Mouse (Mus musculus) adrenal gland, postnatal 14 days (tissue): ENCODE measurements at regions not wholly inside any gene's neighbourhood (a gene's known extent, or its start where the extent isn't known, plus 50 kb on each side); places are given as distances from the start of the nearest gene placed in this dataset.

Experiments used
- DNase-seq: peaks from one replicate; pipeline ENCODE4 v3.0.0; 2021; ENCODE audit warnings: mixed read lengths

DNA sequence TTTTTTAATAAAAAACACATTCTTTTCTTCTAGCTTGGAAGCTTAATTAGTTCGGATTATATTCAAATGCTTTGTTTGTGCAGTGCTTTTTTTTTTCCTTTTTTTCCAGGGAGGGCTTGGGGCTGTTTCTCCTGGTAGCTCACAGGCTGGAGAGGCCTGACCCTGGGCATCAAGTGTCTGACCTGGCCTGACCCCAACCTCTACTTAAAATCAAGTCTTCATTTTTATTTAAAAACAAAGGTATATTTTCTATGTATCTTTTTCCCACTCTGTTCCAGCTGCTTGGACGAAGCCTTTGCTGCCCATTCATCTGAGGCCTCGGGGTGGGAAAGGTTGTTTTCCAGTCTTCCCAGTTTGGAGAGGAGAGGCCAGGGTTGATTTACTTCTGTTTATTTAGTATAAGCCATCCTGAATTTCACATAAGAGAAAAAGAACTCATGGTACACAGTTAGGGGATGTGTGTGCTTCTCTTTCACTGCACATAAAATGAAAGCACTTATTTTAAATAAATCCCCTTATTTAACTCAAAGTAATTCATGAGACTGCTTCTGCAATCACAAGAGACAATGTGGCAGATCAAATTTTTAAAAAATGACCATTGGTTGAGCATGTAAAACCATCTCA lies 539.1 kb downstream of the Ptprc start:
- DNase-seq: no peak

DNA sequence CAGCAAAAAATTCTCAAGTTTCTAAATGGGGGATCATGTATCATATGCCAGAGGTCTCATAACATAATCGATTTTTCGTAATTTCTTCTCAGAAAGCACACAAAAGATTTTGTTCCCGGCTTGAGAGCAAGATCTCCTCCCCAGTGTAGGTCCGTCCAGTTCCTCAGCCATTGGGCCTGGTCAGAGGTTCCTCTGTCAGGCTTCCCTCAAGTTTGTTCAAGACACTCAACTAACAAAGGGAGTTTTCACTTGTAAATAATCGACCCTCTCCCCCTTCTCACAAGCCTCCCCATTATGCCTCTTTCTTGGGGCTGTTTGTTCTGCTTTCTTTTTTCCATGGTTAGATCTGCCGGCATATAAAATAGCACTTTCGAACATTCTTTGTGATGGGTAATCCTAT lies 539.7 kb downstream of the Ptprc start:
- no peak for DNase-seq

DNA sequence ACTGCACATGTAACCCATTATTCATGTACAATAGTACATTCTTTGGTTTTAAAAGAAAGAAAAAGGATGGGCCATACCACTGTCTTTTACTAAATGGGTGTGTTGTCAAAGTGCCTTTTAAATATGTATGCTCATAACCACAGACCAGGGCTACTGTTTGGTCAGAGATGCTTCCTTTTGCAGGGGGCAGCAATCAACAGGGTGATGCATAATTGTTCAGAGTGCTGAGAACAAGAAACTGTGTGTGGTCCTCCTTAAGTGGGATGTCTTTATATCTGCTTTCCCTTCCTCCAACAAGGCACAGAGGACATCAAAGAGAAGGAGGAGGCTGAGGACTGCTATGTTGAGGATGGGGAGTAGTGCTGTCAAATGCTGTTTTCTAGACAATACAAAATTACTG lies 544.0 kb downstream of the Ptprc start:
- no peak for DNase-seq

DNA sequence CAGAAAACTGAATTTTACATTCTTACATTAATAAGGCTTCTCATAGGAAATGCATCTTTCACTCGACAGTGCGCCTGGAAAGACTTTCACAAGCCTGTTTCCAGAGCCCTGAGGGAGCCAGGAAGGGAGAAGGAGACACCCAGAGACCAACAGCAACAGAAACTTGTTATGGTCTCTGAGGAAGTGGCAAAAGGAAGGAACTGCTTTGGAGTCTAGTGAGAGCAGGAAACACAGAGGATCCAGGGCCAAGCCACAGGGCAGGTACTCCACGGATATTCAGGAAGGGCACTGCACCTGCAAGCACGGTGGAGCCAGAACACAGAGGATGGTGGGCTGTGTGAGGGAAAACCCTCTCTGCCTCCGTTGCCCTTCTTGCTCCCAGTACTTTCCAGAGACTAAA lies 554.8 kb downstream of the Ptprc start:
- DNase-seq: peak; percentile 3

DNA sequence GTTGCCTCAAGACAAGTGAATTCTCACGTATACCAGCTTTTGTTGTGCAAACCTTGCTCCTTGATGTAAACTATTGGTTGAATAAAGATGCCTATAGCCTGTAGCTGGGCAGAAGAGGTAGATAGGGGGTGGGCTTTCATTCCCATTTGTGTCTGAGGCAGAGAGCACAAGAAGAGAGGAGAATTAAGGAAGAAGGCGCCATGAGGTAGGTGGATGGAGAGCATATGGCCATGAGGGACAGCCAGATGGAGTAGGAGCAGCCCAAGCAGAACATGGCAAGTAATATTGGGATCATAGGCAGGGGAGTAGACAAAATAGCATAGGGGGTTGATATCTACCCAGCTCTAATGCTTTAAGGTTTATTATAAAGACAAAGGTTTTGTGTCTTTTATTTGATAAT lies 557.3 kb downstream of the Ptprc start:
- no peak for DNase-seq

DNA sequence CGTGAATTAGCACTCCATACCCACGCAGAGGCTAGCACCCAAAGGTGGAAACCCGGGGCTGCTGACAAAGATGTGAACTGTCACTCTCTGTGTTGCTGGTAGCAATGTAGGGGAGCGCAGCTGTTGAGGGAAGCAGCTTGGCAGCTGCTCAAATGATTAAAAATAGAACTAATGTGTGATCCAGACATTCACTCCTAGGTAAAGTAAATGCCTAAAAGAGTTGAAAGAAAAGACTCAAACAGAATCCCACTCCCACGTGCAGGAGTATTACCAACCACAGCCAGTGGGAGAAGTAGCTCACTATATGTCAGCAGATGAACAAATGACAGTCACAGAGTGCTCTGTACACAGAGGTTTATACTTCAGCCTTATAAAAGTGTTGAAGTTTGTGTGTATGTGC lies 558.0 kb downstream of the Ptprc start:
- DNase-seq: no peak

DNA sequence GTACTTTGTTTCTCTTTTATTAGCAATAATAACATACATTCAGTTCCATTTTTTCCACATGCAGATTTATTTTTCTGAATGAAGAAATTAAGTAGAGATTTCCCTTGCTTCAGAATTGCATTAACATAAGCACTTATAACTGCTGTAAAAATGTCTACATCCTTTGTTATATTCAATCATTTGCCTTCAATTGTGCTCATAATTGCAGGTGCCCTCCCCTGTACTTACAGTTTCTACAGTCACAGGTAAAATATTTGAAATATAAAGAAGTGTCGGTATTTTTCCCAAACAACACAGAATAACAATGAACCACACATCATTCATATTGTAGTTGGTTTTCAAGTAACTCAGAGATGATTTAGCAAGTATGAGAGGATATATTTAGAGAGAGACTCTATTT lies 568.8 kb downstream of the Ptprc start:
- no peak for DNase-seq

DNA sequence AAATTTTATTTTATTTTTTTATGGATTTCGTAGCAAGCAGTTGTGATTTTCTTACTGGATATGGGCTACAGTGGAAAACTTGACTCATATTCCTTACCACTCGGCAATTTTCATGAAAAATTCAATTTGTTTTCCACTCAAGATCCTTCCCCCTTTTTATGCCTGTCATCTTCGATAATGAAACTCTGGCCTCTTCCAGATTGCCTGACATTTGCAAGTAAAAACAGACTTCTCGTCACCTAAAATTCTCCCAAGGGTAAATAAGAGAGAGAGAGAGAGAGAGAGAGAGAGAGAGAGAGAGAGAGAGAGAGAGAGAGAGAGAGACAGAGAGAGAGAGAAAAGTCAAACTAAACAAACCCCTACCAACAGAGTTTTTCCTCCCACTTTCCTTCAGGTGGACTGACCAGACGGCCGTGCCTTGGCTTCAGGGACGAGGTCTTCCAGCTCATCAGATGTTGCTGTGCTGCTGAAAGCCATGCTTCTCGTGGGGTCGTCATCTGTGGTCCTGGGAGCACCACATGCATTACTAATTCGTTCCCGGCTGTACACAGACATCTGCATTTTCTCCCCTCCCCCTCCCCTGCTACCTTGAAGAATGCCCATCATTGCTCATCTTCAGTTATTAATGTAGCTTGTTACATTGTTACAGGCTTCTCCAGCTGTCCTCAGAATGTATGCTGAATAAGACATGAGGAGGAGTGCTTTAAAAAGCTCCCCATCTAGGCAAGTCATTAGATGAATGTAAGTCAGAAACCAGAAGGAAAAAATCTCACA lies 569.4 kb downstream of the Ptprc start:
- DNase-seq: no peak

DNA sequence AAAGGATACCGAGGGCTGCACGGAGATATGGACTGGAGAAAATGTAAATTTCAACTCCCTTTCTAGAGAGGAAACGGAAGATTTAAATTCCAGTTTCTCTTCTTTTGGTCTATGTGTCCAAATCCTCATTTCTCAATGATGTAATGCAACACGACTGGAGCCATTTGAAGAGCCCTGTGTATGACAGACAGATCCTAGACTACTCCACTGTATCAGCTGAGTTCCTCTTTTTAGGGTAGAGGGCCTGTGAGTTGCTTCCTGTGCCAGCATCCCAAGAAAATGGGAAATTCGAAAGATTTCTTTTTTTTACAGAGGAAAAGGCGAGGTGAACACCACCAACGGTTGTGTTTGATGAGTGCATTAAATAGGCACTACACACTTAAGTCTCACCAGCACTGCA lies 581.8 kb downstream of the Ptprc start:
- DNase-seq: no peak

DNA sequence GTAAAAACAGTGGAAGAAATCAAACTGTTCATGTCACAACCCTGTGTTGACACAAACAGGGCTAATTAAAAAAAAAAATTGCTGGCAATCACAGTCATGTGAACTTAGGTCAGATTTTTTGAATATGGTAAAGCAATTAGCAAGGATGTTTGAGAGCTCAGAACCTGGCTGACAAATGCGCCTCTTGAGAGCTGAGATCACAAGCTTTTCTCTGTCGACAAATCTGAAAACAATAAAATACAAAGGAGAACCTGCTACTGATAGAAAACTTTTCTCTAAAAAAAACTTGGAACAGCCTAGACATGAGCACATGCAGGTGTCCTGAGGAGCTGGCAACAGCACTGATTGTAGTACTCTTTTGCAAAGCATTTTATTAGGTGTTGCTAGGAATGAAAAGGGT lies 583.6 kb downstream of the Ptprc start:
- DNase-seq: no peak

DNA sequence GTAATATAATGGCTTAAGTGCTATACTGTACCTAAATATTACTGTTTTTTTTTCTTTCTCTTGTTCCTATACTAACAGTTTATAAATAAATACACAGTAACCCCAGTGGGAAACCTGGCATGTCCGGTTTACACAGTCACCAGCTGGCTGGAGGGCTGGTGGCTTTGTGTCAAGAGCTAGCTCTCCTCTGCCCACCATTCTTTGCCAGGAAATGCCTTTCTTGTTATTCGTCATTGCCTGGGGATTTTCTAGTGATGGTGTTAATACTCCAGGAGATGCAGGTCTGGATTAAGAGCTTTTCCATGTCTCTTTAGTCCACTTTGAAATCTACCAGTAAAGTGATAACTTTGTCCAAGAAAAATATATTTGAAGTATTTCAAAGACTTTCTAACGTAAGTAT lies 584.2 kb downstream of the Ptprc start:
- DNase-seq: no peak

DNA sequence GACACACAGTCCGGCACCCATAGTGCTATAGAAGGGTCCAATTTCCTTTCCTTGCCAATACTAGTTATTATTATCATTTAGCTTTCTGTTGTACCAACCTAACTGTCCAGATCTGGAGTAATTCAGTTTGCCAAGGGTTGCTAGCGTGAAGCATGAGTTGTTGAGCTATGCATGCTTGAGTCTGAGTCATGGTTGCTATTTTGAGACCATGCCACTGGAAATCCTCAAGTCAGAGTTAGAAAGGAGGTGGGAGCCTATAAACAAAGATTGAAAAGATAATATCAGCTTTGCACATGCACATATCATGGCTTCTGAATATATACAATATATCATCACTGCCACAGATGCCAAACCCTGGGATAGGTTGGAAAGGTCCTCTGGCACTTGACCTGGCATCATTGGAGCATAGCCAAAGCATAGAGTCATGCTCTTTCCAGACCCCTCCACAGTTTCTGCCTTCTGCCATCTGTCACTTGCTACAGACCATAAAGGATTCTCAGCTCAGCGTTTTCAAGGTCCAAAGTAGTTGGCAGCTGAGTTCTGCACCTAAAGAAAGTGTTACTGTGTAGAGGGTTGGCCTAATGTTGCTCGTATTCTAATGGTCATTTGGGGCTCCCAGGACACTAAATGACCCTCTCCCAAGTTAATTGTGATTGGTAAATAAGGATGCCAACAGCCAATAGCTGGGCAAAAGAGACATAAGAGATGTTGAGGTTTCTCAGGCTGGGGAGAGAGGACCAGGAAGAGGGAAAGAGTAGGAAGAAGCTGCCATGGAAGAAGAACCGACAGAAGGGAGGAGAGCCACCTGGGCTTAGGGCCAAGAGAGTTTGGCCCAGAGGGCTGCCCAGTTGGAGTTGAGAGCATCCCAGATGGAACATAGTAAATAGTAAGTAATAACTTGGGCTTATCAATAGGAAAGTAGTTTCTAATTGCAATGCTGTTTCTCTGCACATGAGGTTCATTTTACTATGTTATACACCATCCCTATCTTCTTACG lies 586.9 kb downstream of the Ptprc start:
- DNase-seq: no peak

DNA sequence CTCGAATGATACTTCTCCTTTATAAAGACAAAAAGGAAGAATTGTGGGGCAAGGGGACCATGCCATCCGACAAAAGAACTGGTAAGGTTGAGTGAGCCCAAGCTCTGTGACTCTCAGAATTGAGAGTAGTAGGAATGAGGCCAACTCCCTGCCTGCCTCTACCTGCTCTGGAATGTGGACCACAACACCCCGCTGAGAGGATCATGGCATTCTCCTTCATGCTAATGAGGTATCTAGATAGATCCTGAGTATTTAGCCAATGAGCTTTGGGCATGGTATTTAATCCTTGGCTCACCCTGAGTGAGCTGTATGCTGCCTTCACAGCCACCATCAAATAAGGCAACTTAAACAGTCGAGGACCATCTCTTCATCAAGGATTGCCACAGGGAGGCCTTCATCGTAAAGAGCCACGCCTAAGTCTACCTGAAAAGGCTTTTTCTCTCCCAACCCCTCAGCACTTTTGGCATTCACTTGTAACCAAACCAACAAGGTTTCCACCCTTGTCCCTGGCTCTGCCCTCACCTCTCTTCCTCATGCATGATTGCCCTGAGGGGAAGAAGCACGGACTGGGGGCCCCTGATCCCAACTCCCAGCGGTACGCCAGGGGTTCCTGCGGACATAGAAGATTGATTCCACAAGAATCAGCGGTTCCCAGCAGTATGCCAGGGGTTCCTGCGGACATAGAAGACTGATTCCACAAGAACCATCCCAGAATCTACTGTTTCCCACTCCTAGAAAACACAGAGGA lies 587.9 kb downstream of the Ptprc start:
- DNase-seq: no peak

DNA sequence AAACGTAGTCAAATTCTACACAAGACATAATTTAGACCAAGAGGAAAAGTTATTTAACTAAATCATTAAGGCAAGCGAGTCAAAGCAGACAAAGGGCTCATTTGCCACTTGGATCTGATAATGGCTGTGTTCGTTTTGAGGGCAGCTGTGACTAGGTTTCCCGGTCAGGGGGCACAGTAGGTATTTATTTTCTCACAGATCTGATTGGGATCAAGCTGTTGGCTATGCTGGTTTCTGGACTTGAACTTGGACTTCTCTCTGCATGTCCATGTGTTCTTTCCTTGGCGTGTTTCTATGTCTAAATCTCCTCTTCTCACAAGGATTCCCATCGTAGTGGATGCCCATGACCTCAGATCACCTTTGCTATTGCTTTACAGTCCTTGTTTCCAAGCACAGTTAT lies 590.8 kb downstream of the Ptprc start:
- DNase-seq: no peak

DNA sequence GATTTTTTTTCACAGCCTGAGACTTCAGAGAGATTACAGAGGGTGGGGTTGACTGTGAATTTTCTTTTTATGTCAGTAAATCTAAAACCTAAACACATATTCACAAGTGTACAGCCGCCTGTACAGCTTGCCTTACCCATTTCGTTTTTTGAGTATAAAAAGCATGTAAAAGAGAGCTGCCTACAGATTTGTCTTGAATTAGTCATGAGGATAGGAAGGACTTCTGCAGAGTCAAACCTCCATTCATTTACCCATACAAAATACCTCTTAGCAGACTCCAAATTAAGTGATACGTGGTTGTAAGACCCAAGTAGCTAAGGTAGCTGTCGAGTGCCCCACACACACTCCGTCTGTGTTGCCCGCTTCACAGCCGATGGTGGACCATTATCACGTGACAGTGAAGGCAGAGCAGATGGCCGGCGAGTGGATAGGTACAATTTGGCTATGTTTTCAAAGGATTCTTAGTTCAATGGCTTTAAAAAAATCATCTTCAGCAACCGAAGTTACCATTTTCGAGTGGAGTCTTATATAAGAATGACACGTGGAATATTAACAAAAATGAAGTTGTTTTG lies 591.3 kb downstream of the Ptprc start:
- no peak for DNase-seq

DNA sequence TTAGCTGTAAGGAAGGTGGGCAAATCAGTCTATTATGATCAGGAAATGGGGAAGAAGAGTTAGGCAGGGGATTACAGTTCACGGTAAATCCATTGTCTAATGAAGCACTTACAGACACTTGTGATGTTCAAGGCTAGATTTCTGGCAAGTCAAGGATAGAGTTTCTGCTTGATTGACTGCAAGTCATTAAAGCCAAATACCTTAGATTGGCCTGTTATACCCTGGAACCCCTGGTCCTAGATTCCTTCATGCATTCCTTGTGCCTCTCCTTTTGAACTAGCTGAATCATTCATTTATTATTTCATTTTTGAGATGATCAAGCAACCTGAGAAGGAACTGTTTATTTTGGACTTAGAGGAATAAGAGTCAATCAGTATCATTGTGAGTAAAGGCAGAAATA lies 597.9 kb downstream of the Ptprc start:
- no peak for DNase-seq

DNA sequence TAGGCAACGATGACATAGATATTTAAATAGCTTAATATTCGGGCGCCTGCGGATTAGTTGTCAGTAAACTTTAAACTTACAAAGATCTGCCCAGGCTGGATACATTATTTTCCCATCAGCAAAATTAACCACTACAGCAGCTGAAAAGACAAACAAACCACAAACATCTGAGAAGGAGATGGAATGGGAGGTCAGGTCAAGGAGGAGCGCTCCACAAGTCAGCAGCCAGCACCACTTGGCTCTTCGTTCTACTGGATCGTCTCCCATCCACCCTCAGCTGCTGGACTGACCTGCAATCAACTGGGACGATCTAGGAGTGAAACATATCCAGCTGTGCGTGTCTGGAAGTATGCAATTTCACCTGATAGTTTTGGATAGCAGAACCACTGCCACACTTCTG lies 599.3 kb downstream of the Ptprc start:
- DNase-seq: no peak

DNA sequence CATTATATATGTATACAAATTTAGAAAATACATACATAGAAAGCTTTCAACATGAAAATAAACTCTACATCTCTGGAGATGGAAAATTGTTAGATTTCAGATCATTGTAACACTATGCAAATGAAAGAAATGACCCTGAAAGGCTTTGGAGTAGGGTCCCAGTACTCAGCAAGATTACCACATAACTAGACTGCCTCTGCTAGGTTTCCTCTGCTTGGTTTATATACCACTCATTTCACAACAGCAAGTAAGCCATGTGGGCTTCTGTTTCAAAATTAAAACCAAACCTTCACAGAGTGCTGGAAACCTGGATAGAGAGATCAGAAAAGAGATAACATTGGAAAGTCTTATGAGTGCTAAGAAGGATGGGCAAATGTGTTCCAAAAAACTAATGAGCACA lies 600.1 kb downstream of the Ptprc start:
- no peak for DNase-seq

DNA sequence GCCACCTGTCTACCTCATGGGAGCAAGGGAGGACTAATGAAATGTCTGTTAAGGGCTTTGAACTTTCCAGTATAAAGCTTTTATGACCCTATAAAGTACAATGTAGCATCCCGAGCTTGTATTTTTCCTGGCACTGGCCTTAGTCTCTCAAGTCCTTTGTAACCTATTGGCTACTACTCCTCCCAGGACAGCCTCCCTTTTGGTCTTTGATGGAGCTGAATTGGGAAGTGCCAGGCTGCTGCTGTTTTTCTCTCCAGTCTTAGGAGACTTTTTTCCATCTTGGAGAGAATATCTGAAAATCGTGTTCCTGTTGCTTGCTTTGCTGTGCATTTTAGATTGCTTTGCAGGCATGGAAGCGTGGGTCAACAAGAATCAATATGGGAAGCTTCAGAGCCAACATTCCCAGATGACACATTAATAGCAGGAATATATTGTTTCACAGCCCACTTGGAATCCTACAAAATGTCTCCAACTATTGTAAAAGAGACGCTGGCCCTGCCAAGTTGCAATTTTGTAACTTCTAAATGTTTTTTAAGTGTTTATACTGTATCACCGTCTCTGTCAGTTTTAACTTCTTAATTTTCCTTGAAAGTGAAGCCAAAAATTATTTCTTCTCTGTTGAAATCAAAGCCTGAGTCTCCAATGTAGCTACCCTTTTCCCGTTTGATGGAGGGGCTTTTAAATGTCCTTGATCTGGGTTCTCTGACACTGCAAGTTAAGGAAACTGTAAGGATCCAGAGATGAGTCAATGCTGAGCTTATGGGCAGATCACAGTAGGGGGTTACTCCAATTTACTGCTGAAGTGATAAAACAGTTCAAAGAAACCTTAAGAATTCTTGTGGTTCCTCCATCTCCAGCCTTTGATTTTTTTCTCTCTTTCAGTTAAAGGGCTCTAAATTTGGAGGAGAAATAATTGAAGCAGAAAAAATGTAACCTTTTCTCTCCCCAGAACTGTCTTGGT lies 603.3 kb downstream of the Ptprc start:
- no peak for DNase-seq

DNA sequence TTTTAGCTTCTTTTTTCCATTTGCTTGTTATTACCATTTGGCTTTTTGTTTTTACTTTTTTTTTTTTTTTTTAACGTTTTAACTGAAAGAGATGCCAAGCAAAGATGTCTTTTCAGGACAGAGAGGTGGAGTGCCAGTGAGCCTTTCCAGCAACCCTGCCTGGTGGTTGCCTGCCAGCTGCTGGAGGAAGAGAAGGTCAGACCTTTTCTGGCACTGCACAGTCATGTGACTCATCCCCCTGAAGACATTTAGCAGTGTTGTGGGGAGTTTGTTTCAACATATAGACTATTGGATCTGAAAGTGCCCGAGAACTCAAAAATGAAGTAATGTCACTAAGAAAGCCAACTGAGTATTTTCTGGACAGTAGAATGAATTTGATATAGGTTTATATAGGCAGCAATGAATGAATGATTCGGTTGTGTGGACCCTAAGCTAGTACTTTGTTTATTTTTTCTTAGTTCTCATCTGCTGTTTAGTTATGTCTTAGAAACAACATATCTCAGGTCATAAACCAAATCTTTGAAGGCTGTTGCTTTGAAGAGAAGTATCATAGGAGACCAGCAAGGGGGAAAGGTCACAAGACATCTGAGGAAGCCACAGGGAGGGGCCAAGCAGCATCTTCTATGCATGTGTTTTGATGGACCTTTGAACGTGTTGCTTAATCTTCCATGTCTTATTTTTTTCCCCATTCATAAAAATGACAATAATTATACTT lies 604.2 kb downstream of the Ptprc start:
- peak; percentile 52 for DNase-seq
